Mouse (Mus musculus) testis, postnatal 10 days (tissue): ENCODE data around the gene Nfkbib.

ENCODE experiments used
- DNase-seq: peaks from one replicate; pipeline ENCODE4 v3.0.0; 2021; ENCODE audit warnings: low spot score

Nfkbib gene

GRCm38 (mm10) chr7:28767462-28767965 is at the start of gene Nfkbib:
Nfkbib (minus strand) TSS chr7:28767512.
- no peak for DNase-seq

GRCm38 (mm10) chr7:28816920-28817319 is 49.6 kb upstream of the Nfkbib start:
- peak; percentile 49 for DNase-seq

GRCm38 (mm10) chr7:28816201-28816600 is 48.9 kb upstream of the Nfkbib start:
- peak; percentile 47 for DNase-seq

- no peak for DNase-seq
These were observed 47.9 kb upstream of the Nfkbib start for GRCm38 (mm10) chr7:28815230-28815629.

GRCm38 (mm10) chr7:28814306-28815034 is 47.2 kb upstream of the Nfkbib start:
- DNase-seq = no peak

GRCm38 (mm10) chr7:28812949-28813348 is 45.6 kb upstream of the Nfkbib start:
- no peak for DNase-seq

- peak; percentile 51 for DNase-seq
These were observed 45.1 kb upstream of the Nfkbib start for GRCm38 (mm10) chr7:28812436-28812835.

- no peak for DNase-seq
These were observed 44.4 kb upstream of the Nfkbib start for GRCm38 (mm10) chr7:28811640-28812275.

- peak; percentile 99 for DNase-seq
These were observed 43.9 kb upstream of the Nfkbib start for GRCm38 (mm10) chr7:28811228-28811627.

GRCm38 (mm10) chr7:28810107-28811066 is 43.1 kb upstream of the Nfkbib start:
- peak; percentile 98 for DNase-seq

GRCm38 (mm10) chr7:28809401-28810089 is 42.2 kb upstream of the Nfkbib start:
- peak; percentile 84 for DNase-seq

GRCm38 (mm10) chr7:28808957-28809393 is 41.7 kb upstream of the Nfkbib start:
- peak; percentile 98 for DNase-seq

- DNase-seq = peak; percentile 48
These were observed 41.1 kb upstream of the Nfkbib start, which contains the start of gene Hnrnpl for GRCm38 (mm10) chr7:28808221-28808941. Hnrnpl (plus strand) TSS chr7:28808541.

- DNase-seq = peak; percentile 64
These were observed 40.4 kb upstream of the Nfkbib start for GRCm38 (mm10) chr7:28807641-28808220.

- DNase-seq = peak; percentile 56
These were observed 39.6 kb upstream of the Nfkbib start for GRCm38 (mm10) chr7:28806869-28807268.

GRCm38 (mm10) chr7:28803756-28804155 is 36.4 kb upstream of the Nfkbib start:
- DNase-seq = no peak

- DNase-seq = no peak
These were observed 35.7 kb upstream of the Nfkbib start for GRCm38 (mm10) chr7:28802846-28803588.

- DNase-seq = no peak
These were observed 34.8 kb upstream of the Nfkbib start for GRCm38 (mm10) chr7:28801901-28802670.

GRCm38 (mm10) chr7:28801451-28801850 is 34.1 kb upstream of the Nfkbib start:
- no peak for DNase-seq
